Mouse (Mus musculus) E14TG2a.4 (cell line): ENCODE measurements around the gene Fam104a.
"Not testable (repeated sequence)": the region's sequence is repeated elsewhere in the genome, so short reads cannot be mapped to it uniquely, and the experiment has no call there.

ENCODE experiments used
- H3K27me3 ChIP-seq: 2 replicates; pipeline ENCODE4 v1.6.1; 2014; ENCODE audit warnings: low read length, control low read depth; ENCODE audit not compliant: insufficient read depth
- H3K36me3 ChIP-seq: 2 replicates; pipeline ENCODE4 v1.6.1; 2014; ENCODE audit warnings: low read length, control low read depth; ENCODE audit not compliant: insufficient read depth
- H3K4me1 ChIP-seq: replicated peaks from 2 replicates; pipeline ENCODE4 v1.6.1; 2014; ENCODE audit warnings: low read depth, low read length, control low read depth
- H3K4me3 ChIP-seq: replicated peaks from 2 replicates; pipeline ENCODE4 v1.5.1; 2014; ENCODE audit warnings: mild to moderate bottlenecking, low read length
- H3K9me3 ChIP-seq: 2 replicates; pipeline ENCODE4 v1.6.1; 2014; ENCODE audit warnings: low read length, control low read depth
- CTCF ChIP-seq: conservative IDR thresholded peaks from 2 replicates; pipeline ENCODE4 v1.5.1; 2014; ENCODE audit warnings: low read length
- NANOG ChIP-seq: IDR thresholded peaks from 2 replicates; pipeline ENCODE4 v1.6.1; 2014; ENCODE audit warnings: borderline replicate concordance, low read length, mixed read lengths
- POU5F1 ChIP-seq: IDR thresholded peaks from 2 replicates; pipeline ENCODE4 v1.6.1; 2014; ENCODE audit warnings: low read length, borderline replicate concordance

Fam104a gene

DNA sequence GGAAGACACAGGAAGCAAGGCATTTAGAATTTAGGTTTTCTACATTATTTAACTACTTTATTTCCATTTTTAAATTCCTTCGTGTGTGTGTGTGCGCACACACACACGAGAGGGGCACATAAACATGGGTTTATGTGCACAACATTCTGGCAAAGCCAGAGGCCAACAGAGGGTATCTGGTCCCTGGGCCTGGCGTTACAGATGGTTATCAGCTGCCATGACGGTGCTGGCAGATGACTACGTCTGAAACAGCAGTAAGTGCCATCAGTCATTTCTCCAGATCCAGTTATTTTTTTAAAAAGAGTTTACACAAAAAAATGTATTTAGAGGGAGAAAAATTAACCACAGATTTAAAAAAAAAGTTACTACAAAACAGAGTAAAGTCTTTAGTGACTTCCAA, 17.8 kb downstream of the Fam104a start:
- H3K27me3 ChIP-seq, result no peaks in the 10 kb centered on the region
- H3K36me3 ChIP-seq, result peaks cover 86% of the 10 kb centered on the region
- H3K4me3 ChIP-seq, result no peak overlapping the region
- peaks cover 47% of the 10 kb centered on the region for H3K4me1 ChIP-seq
- no peak for TF ChIP-seq POU5F1
- no peak for TF ChIP-seq NANOG
- no peak for TF ChIP-seq CTCF
- H3K9me3 ChIP-seq, result no peaks in the 10 kb centered on the region

DNA sequence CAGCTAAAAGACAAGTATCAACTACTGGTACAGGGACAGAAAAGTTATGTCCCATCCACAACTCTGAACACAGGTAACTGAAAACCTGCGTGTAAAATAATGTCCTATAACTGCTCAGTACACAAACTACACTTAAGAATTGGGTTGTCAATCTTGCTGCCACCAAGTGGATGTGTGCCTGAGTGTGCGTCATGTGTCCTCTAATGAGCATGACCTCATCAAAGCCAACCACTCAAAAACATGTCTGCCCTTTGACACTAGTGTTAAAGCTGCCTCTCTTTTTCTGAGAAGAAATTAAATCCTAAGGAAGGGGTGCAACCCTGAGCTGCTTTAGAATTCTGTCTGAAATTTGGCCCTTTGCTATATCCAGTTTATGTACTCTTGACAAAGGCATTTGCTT, 19.7 kb downstream of the Fam104a start:
- Histone ChIP-seq H3K4me1 (peaks cover 53% of the 10 kb centered on the region), H3K36me3 (peaks cover 88% of the 10 kb centered on the region), H3K4me3 (no peak overlapping the region), H3K9me3 (no peaks in the 10 kb centered on the region), H3K27me3 (no peaks in the 10 kb centered on the region)
- TF ChIP-seq POU5F1 (no peak), CTCF (no peak), NANOG (no peak)

DNA sequence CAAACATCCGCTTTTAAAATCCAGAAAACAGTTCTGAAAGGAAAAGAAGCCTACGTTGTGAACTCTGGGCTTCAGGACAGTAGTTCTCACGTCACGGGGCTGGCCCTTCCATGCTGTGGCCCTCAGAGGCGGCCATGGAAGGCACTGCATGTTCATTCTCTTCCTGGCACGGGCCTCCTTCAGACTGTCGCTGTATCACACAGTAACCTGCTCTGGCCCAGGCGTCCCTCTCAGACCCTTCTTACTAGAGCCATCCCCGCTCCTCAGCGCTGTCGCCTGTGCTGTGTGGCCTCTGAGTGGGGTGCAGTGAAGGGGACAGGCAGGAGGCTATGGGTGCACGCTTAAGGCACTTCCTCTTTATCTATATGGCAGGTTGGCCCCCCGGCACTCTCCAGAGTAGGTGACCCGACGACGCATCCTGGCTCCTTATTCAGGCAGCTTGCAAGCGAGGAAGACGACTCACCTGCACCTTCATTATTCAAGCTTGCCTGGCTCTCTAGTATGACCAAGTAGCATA, 22.1 kb downstream of the Fam104a start:
- Histone ChIP-seq H3K4me3 (no peak overlapping the region), H3K4me1 (peaks cover 54% of the 10 kb centered on the region), H3K9me3 (no peaks in the 10 kb centered on the region), H3K36me3 (peaks cover 87% of the 10 kb centered on the region), H3K27me3 (no peaks in the 10 kb centered on the region)
- TF ChIP-seq POU5F1 (no peak), CTCF (no peak), NANOG (no peak)

DNA sequence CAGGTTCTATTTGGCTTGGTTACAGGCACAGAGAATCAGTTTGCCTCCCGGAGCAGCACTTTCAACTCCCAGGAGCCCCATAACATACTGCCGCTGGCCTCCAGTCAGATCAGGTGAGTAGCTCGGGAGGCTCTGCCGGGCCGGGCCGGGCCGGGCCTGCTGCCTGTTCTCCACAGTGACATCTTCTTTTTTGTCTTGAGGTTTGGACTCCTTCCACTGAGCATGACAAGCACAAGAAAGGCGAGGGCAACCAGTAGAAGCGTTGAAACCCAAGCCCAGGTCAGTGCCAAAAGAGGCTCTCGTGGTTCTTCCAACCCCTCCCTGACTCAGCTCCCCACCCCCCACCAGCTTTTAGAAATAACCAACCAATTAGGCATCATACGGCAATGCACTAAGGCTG, 23.0 kb downstream of the Fam104a start:
- H3K4me1 ChIP-seq, result peaks cover 54% of the 10 kb centered on the region
- H3K27me3 ChIP-seq, result no peaks in the 10 kb centered on the region
- H3K36me3 ChIP-seq, result peaks cover 97% of the 10 kb centered on the region
- H3K4me3 ChIP-seq, result no peak overlapping the region
- TF ChIP-seq POU5F1 (no peak), CTCF (no peak), NANOG (no peak)
- no peaks in the 10 kb centered on the region for H3K9me3 ChIP-seq

DNA sequence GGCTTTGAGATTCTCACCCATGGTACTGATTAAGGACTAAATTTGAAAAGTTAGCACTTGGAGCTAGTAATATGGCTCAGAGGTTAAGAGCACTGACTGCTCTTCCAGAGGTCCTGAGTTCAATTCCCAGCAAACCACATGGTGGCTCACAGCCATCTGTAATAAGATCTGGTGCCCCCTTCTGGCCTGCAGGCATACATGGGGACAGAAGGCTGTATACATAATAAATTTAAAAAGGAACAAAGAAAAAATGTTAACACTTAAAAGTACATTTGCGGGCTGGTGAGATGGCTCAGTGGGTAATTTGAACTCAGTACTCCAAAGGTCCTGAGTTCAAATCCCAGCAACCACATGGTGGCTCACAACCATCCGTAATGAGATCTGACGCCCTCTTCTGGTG, 23.7 kb downstream of the Fam104a start:
- H3K4me3 ChIP-seq, H3K27me3 ChIP-seq, H3K9me3 ChIP-seq: not testable (repeated sequence)
- peaks cover 97% of the 10 kb centered on the region for H3K36me3 ChIP-seq
- H3K4me1 ChIP-seq, result peaks cover 56% of the 10 kb centered on the region
- TF ChIP-seq CTCF, result 0 out of 2 replicates have a peak, but pooled peaks have one; percentile 15

DNA sequence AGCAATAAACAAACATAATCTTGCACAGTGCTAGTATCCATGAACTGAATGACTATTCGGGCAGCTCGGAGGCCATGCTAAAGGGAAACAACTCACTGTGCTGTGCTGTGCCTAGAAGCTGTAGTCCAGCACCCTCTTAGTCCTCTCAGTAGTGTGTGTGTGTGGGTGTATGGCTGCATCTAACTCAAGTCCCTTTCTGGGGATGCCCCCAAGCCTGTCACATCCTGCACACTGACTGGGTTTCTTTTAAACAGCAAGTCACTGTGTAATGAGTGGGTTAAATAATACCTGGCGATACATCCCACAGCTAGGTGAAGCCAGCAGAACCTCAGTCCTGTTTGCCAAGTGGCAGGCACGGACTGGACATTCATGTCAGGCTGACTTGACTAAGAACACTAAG, 25.2 kb downstream of the Fam104a start:
- no peaks in the 10 kb centered on the region for H3K27me3 ChIP-seq
- peaks cover 56% of the 10 kb centered on the region for H3K4me1 ChIP-seq
- H3K36me3 ChIP-seq, result peaks cover 97% of the 10 kb centered on the region
- H3K9me3 ChIP-seq, result no peaks in the 10 kb centered on the region
- H3K4me3 ChIP-seq, result no peak overlapping the region
- TF ChIP-seq NANOG (no peak), CTCF (no peak), POU5F1 (no peak)

DNA sequence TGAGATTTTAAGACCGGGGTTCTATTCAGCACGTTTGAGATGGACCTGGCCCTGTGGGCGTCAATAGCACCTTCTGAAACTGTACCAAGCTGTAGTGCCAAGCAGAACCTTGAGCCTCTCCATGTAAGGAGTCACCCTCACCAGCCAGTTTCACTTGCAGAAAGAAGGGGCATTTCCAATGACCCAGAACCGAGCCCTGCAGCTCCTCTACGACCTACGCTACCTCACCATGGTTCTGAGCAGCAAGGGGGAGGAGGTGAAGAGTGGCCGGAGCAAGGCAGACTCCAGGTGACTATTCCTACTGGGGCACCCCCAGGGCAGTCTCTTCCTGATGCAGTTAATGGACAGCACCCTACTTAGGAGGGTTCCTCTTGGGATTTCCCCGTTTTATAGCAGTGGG, 25.6 kb downstream of the Fam104a start:
- TF ChIP-seq POU5F1 (no peak), NANOG (no peak), CTCF (no peak)
- Histone ChIP-seq H3K27me3 (no peaks in the 10 kb centered on the region), H3K4me3 (no peak overlapping the region), H3K4me1 (peaks cover 53% of the 10 kb centered on the region), H3K9me3 (no peaks in the 10 kb centered on the region), H3K36me3 (peaks cover 97% of the 10 kb centered on the region)

DNA sequence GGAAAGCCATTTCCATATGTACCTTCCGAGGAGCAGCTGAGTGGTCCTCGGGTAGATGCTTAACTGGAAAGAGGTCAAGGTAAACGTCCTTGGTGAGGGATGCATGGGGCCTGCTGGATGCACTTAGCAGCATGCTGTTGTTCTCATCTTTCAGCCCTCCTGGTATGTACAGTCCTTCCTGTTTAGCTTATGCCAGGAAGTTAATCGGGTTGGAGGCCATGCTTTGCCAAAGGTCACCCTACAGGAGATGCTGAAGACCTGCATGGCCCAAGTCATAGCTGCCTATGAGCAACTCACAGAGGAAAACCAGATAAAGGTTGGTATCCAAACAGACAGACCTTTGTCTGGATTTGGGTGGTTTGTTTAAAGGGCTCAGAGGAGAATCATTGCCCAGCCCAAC, 26.7 kb downstream of the Fam104a start:
- Histone ChIP-seq H3K27me3 (no peaks in the 10 kb centered on the region), H3K4me1 (peaks cover 55% of the 10 kb centered on the region), H3K4me3 (no peak overlapping the region), H3K9me3 (no peaks in the 10 kb centered on the region), H3K36me3 (peaks cover 97% of the 10 kb centered on the region)
- TF ChIP-seq NANOG, result no peak
- no peak for TF ChIP-seq CTCF
- no peak for TF ChIP-seq POU5F1

DNA sequence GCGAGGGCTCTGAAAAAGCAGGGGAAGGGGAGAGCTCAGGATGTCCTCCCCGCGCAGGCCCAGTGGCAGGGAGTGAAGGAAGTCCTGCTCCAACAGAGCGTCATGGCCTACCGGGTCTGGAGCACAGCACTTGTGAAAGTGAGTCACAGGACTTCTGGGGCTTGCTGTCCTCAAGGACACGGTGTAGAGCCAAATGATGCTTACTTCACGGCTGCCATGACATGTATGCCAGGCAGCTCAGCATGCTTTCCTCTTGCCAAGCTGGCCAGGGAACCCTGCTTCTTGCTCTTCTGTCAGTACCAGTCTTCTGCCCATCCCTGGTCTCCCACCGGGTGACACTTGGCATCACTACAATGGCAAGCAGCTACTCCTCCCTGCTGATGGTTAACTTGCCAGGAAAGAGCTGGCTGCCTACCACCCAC, 27.4 kb downstream of the Fam104a start:
- Histone ChIP-seq H3K4me3 (no peak overlapping the region), H3K4me1 (peaks cover 56% of the 10 kb centered on the region), H3K36me3 (peaks cover 94% of the 10 kb centered on the region), H3K27me3 (no peaks in the 10 kb centered on the region), H3K9me3 (no peaks in the 10 kb centered on the region)
- TF ChIP-seq CTCF, result no peak
- no peak for TF ChIP-seq POU5F1
- TF ChIP-seq NANOG, result no peak
